Mouse (Mus musculus) CH12.LX (cell line): Measurements from ENCODE around the gene Kif21b. TPM values are rescaled to one million over a fixed set of nuclear protein-coding genes. Genes with fewer than 3 reads are reported as not detected.

Experiments used
- DNase-seq: peaks from one replicate; pipeline ENCODE4 v3.0.0-alpha.2; 2013; ENCODE audit errors: extremely low read depth
- H3K27ac ChIP-seq: 2 replicates; pipeline ENCODE4 v1.5.1; 2012; ENCODE audit warnings: low read depth, mild to moderate bottlenecking, control low read depth, moderate library complexity; ENCODE audit not compliant: insufficient read depth
- H3K27me3 ChIP-seq: replicated peaks from 2 replicates; pipeline ENCODE3; 2012; ENCODE audit warnings: inconsistent platforms
- H3K36me3 ChIP-seq, 2 experiments: replicated peaks in 1 of 2; 2 replicates each; pipeline versions ENCODE3 to v1.6.1; 2012; ENCODE audit warnings: inconsistent platforms in 1 of 2, low read length in 1 of 2, mild to moderate bottlenecking in 1 of 2, mixed read lengths in 1 of 2, moderate library complexity in 1 of 2; ENCODE audit not compliant: control insufficient read depth in 1 of 2, insufficient read depth in 1 of 2
- H3K4me1 ChIP-seq, 2 experiments: 2 replicates each; pipeline ENCODE4 v1.6.1; 2012; ENCODE audit warnings: inconsistent platforms in 1 of 2, moderate library complexity in 1 of 2; ENCODE audit not compliant: insufficient read depth in 2 of 2, control insufficient read depth in 1 of 2
- H3K4me2 ChIP-seq: 2 replicates; pipeline ENCODE4 v1.6.1; 2012; ENCODE audit warnings: low read depth, mild to moderate bottlenecking, control low read depth; ENCODE audit not compliant: poor library complexity, insufficient read depth, severe bottlenecking
- H3K4me3 ChIP-seq, 3 experiments: fragments of 150-350 bp in 1 of 3; sonication (generic) in 1 of 3; replicated peaks in 1 of 3; 2 replicates each; pipeline versions ENCODE3 to v1.5.1; 2011 to 2012; ENCODE audit warnings: low read depth in 2 of 3, low read length in 2 of 3, mild to moderate bottlenecking in 2 of 3, moderate library complexity in 2 of 3, control low read depth in 1 of 3, improper control_type of control experiment in 1 of 3, inconsistent platforms in 1 of 3, mixed read lengths in 1 of 3; ENCODE audit not compliant: poor library complexity in 1 of 3
- H3K79me2 ChIP-seq: replicated peaks from 2 replicates; pipeline ENCODE4 v1.6.1; 2012; ENCODE audit warnings: mild to moderate bottlenecking, moderate library complexity; ENCODE audit not compliant: control insufficient read depth, poor library complexity, insufficient read depth, severe bottlenecking; ENCODE audit errors: extremely low read depth
- H3K9ac ChIP-seq: 2 replicates; pipeline ENCODE4 v1.6.1; 2012; ENCODE audit warnings: low read depth, mild to moderate bottlenecking, control low read depth, moderate library complexity; ENCODE audit not compliant: insufficient read depth
- H3K9me3 ChIP-seq: replicated peaks from 2 replicates; pipeline ENCODE3; 2012; ENCODE audit warnings: low read length, inconsistent platforms, mixed read lengths
- BHLHE40 ChIP-seq: IDR thresholded peaks from 2 replicates; pipeline ENCODE4 v1.6.1; 2011; ENCODE audit warnings: mild to moderate bottlenecking, low read depth, low read length, improper control_type of control experiment
- CTCF ChIP-seq, 2 experiments: IDR thresholded peaks in 1 of 2; conservative IDR thresholded peaks in 1 of 2; 2 replicates each; pipeline ENCODE4 v1.5.1; 2011 to 2012; ENCODE audit warnings: low read depth in 2 of 2, low read length in 2 of 2, improper control_type of control experiment in 1 of 2, inconsistent platforms in 1 of 2, mild to moderate bottlenecking in 1 of 2, moderate library complexity in 1 of 2
- ELF1 ChIP-seq: IDR thresholded peaks from 2 replicates; pipeline ENCODE4 v1.6.1; 2014; ENCODE audit warnings: low read depth, mild to moderate bottlenecking, inconsistent platforms, low read length, improper control_type of control experiment
- ETS1 ChIP-seq: conservative IDR thresholded peaks from 2 replicates; pipeline ENCODE4 v1.6.1; 2012; ENCODE audit warnings: low read depth, mild to moderate bottlenecking, inconsistent platforms, low read length, improper control_type of control experiment, moderate library complexity
- HCFC1 ChIP-seq: IDR thresholded peaks from 2 replicates; pipeline ENCODE4 v1.6.1; 2012; ENCODE audit warnings: low read depth, mild to moderate bottlenecking, inconsistent platforms, low read length, improper control_type of control experiment
- MAFK ChIP-seq: IDR thresholded peaks from 2 replicates; pipeline ENCODE4 v1.6.1; 2011; ENCODE audit warnings: low read length, improper control_type of control experiment; ENCODE audit not compliant: insufficient replicate concordance
- MAX ChIP-seq: IDR thresholded peaks from 2 replicates; pipeline ENCODE4 v1.6.1; 2011; ENCODE audit warnings: low read length, improper control_type of control experiment
- MXI1 ChIP-seq: IDR thresholded peaks from 2 replicates; pipeline ENCODE4 v1.6.1; 2011; ENCODE audit warnings: mild to moderate bottlenecking, low read depth, low read length, improper control_type of control experiment
- POLR2A ChIP-seq: IDR thresholded peaks from 2 replicates; pipeline ENCODE4 v1.6.1; 2011; ENCODE audit warnings: low read depth, mild to moderate bottlenecking, improper control_type of control experiment, low read length
- RAD21 ChIP-seq: IDR thresholded peaks from 2 replicates; pipeline ENCODE4 v1.6.1; 2011; ENCODE audit warnings: low read depth, mild to moderate bottlenecking, low read length, improper control_type of control experiment, moderate library complexity
- RCOR1 ChIP-seq: conservative IDR thresholded peaks from 2 replicates; pipeline ENCODE4 v1.6.1; 2012; ENCODE audit warnings: low read depth, mild to moderate bottlenecking, inconsistent platforms, low read length, improper control_type of control experiment
- SIN3A ChIP-seq: IDR thresholded peaks from 2 replicates; pipeline ENCODE4 v1.6.1; 2012; ENCODE audit warnings: low read length, improper control_type of control experiment, inconsistent platforms
- TBP ChIP-seq: conservative IDR thresholded peaks from 2 replicates; pipeline ENCODE4 v1.6.1; 2011; ENCODE audit warnings: low read depth, low read length, improper control_type of control experiment
- TCF12 ChIP-seq: IDR thresholded peaks from 2 replicates; pipeline ENCODE4 v1.6.1; 2014; ENCODE audit warnings: low read depth, mild to moderate bottlenecking, inconsistent platforms, low read length, improper control_type of control experiment
- USF1 ChIP-seq: IDR thresholded peaks from 2 replicates; pipeline ENCODE4 v1.6.1; 2014; ENCODE audit warnings: low read depth, mild to moderate bottlenecking, inconsistent platforms, low read length, improper control_type of control experiment
- USF2 ChIP-seq: conservative IDR thresholded peaks from 2 replicates; pipeline ENCODE4 v1.6.1; 2011; ENCODE audit warnings: low read depth, low read length, improper control_type of control experiment
- ZC3H11A ChIP-seq: IDR thresholded peaks from 2 replicates; pipeline ENCODE4 v1.6.1; 2012; ENCODE audit warnings: low read depth, mild to moderate bottlenecking, inconsistent platforms, low read length, improper control_type of control experiment
- ZKSCAN1 ChIP-seq: IDR thresholded peaks from 2 replicates; pipeline ENCODE4 v1.6.1; 2012; ENCODE audit warnings: low read depth, inconsistent platforms, low read length, improper control_type of control experiment, borderline replicate concordance
- ZMIZ1 ChIP-seq: IDR thresholded peaks from 2 replicates; pipeline ENCODE4 v1.6.1; 2012; ENCODE audit warnings: low read depth, mild to moderate bottlenecking, inconsistent platforms, low read length, improper control_type of control experiment
- dilution Hi-C: fragments of 300-500 bp; cut with MboI; formaldehyde crosslinking; loops from 2 replicates; pipeline ENCODE4 v1.14.3; 2020; ENCODE audit warnings: low sequenced_read_pairs; ENCODE audit not compliant: extremely low pct_unique_long_range_greater_than_20kb, extremely low pct_ligation_motif_present
- in situ Hi-C: fragments of 300-500 bp; cut with MboI; formaldehyde crosslinking; loops from 3 replicates; pipeline ENCODE4 v1.14.3; 2019; ENCODE audit warnings: low sequenced_read_pairs, low pct_ligation_motif_present, low pct_unique_long_range_greater_than_20kb, mixed read lengths
- polyA plus RNA-seq: library from polyadenylated mRNA; unstranded; fragments of >175 nt; gene quantifications from 2 replicates; pipeline ENCODE4 v1.2.1, GENCODE M21; 2012; ENCODE audit warnings: low read depth; ENCODE audit not compliant: insufficient read length
- total RNA-seq, 2 experiments: library from RNA; depleted of rRNA; stranded (reverse); fragments of 300-350 nt in 1 of 2; fragments of >200 nt in 1 of 2; gene quantifications; 2 replicates each; pipeline ENCODE4 v1.2.3; 2012 to 2014

The Kif21b gene
- total and polyA plus RNA-seq, 3 experiments, result 7.3 to 32.4 (median 26.2) TPM

- dilution Hi-C loops, result no loop called here
- peaks cover 0 to 6% of the 10 kb centered on the region in 2 experiments; a peak in 2 of 4 replicates for H3K4me1 ChIP-seq
- no peaks in the 10 kb centered on the region for H3K9me3 ChIP-seq
- H3K9ac ChIP-seq, result no peak overlapping the region
- TF ChIP-seq POLR2A (no peak), MAFK (no peak), ELF1 (no peak), RCOR1 (no peak), USF2 (no peak), SIN3A (no peak), HCFC1 (no peak), RAD21 (no peak), BHLHE40 (no peak), ZKSCAN1 (no peak), TCF12 (no peak), TBP (no peak), CTCF (conservative IDR thresholded peaks at IDR 0.05 in 1 of 2, IDR thresholded peaks at IDR 0.05 in 1 of 2; ENCODE audit: low read depth in 2 of 2, low read length in 2 of 2) (no peak), ZC3H11A (no peak)
- no peaks in the 10 kb centered on the region for H3K27me3 ChIP-seq
- no peaks in the 10 kb centered on the region for H3K79me2 ChIP-seq
- no peak for DNase-seq
- H3K4me3 ChIP-seq, result no peak overlapping the region
- no peak overlapping the region for H3K27ac ChIP-seq
- in situ Hi-C loops, result no loop called here
- no peak overlapping the region for H3K4me2 ChIP-seq
- peaks cover 86 to 99% of the 10 kb centered on the region in 2 experiments for H3K36me3 ChIP-seq
Observed at GRCm38 (mm10) chr1:136151371-136151770, 20.2 kb downstream of the Kif21b start.

GRCm38 (mm10) chr1:136156304-136156703 is 25.1 kb downstream of the Kif21b start:
- no peaks in the 10 kb centered on the region for H3K9me3 ChIP-seq
- TF ChIP-seq ZMIZ1 (no peak), MXI1 (no peak), RAD21 (no peak), MAX (no peak), ETS1 (no peak), SIN3A (no peak), USF1 (no peak)
- in situ Hi-C loops (no loop called here), dilution Hi-C loops (no loop called here)
- no peaks in the 10 kb centered on the region for H3K27me3 ChIP-seq
- no peaks in the 10 kb centered on the region for H3K79me2 ChIP-seq
- H3K36me3 ChIP-seq, result peaks cover 80 to 92% of the 10 kb centered on the region in 2 experiments
- no peak overlapping the region for H3K4me3 ChIP-seq
- H3K4me1 ChIP-seq, result peaks cover 25 to 31% of the 10 kb centered on the region in 2 experiments
- H3K4me2 ChIP-seq, result no peak overlapping the region
- H3K9ac ChIP-seq, result no peak overlapping the region
- no peak overlapping the region for H3K27ac ChIP-seq
- no peak for DNase-seq
